Mouse (Mus musculus) myocyte (in vitro differentiated cells): Measurements from ENCODE around the gene Rpa1. TPM values are rescaled to one million over a fixed set of nuclear protein-coding genes. Genes with fewer than 3 reads are reported as not detected.

Experiments used
- H3K27me3 ChIP-seq: one replicate; pipeline ENCODE4 v1.6.1; 2011; ENCODE audit not compliant: control insufficient read depth, insufficient read depth, insufficient read length
- H3K36me3 ChIP-seq: one replicate; pipeline ENCODE4 v1.6.1; 2011; ENCODE audit not compliant: control insufficient read depth, insufficient read depth
- H3K4me2 ChIP-seq: one replicate; pipeline ENCODE4 v1.6.1; 2011; ENCODE audit warnings: low read depth, control low read depth
- H3K4me3 ChIP-seq: one replicate; pipeline ENCODE4 v1.5.1; 2011; ENCODE audit warnings: mild to moderate bottlenecking, control low read depth, moderate library complexity
- H3K79me2 ChIP-seq: one replicate; pipeline ENCODE4 v1.6.1; 2011; ENCODE audit not compliant: control insufficient read depth, insufficient read depth
- H3ac ChIP-seq: one replicate; pipeline ENCODE4 v1.6.1; 2011; ENCODE audit not compliant: control insufficient read depth, insufficient read length
- CEBPB ChIP-seq: IDR thresholded peaks from 2 replicates; pipeline ENCODE4 v1.6.1; 2011; ENCODE audit warnings: mild to moderate bottlenecking, moderate library complexity; ENCODE audit not compliant: poor library complexity, insufficient read depth, severe bottlenecking
- E2F4 ChIP-seq: IDR thresholded peaks from one replicate; pipeline ENCODE4 v1.6.1; 2011; ENCODE audit warnings: mild to moderate bottlenecking, control low read depth, moderate library complexity; ENCODE audit not compliant: insufficient read depth
- MAX ChIP-seq: IDR thresholded peaks from one replicate; pipeline ENCODE4 v1.6.1; 2011; ENCODE audit warnings: low read depth, mild to moderate bottlenecking, control low read depth
- MYOD1 ChIP-seq, 3 experiments: IDR thresholded peaks; one replicate each; pipeline ENCODE4 v1.6.1; 2011; ENCODE audit warnings: control low read depth in 2 of 3, low read depth in 2 of 3, mild to moderate bottlenecking in 2 of 3, moderate library complexity in 1 of 3; ENCODE audit not compliant: insufficient read length in 2 of 3, control insufficient read depth in 1 of 3
- MYOG ChIP-seq, 3 experiments: IDR thresholded peaks; one replicate each; pipeline ENCODE4 v1.6.1; 2011; ENCODE audit warnings: control low read depth in 2 of 3, low read depth in 2 of 3, mild to moderate bottlenecking in 2 of 3; ENCODE audit not compliant: insufficient read length in 2 of 3, control insufficient read depth in 1 of 3, insufficient read depth in 1 of 3
- POLR2A ChIP-seq: IDR thresholded peaks from one replicate; pipeline ENCODE4 v1.6.1; 2011; ENCODE audit warnings: low read depth, mild to moderate bottlenecking, control low read depth, moderate library complexity; ENCODE audit not compliant: insufficient read length
- POLR2AphosphoS2 ChIP-seq: IDR thresholded peaks from one replicate; pipeline ENCODE4 v1.6.1; 2011; ENCODE audit warnings: low read depth, control low read depth; ENCODE audit not compliant: insufficient read length
- REST ChIP-seq: IDR thresholded peaks from one replicate; pipeline ENCODE4 v1.6.1; 2011; ENCODE audit warnings: mild to moderate bottlenecking, control low read depth, moderate library complexity; ENCODE audit not compliant: insufficient read depth, insufficient read length
- SRF ChIP-seq: IDR thresholded peaks from one replicate; pipeline ENCODE4 v1.6.1; 2011; ENCODE audit warnings: low read depth; ENCODE audit not compliant: control insufficient read depth, insufficient read length
- TCF12 ChIP-seq: IDR thresholded peaks from one replicate; pipeline ENCODE4 v1.6.1; 2011; ENCODE audit warnings: mild to moderate bottlenecking, control low read depth; ENCODE audit not compliant: poor library complexity, insufficient read depth, severe bottlenecking
- TCF3 ChIP-seq: IDR thresholded peaks from one replicate; pipeline ENCODE4 v1.6.1; 2011; ENCODE audit warnings: low read depth, control low read depth; ENCODE audit not compliant: insufficient read length
- USF1 ChIP-seq: IDR thresholded peaks from one replicate; pipeline ENCODE4 v1.6.1; 2011; ENCODE audit warnings: low read depth, mild to moderate bottlenecking, control low read depth, moderate library complexity
- polyA plus RNA-seq: library from polyadenylated mRNA; unstranded; fragments of >200 nt; fragmentation: generic; extraction: Trizol; gene quantifications from one replicate; pipeline ENCODE4 v1.2.1, GENCODE M21; 2012; ENCODE audit warnings: missing spikeins

The Rpa1 gene
- polyA plus RNA-seq, 1 experiment = 63.4 TPM

GRCm38 (mm10) chr11:75270276-75270984, 77.7 kb downstream of the Rpa1 start:
- Histone ChIP-seq H3K27me3 (peaks cover 18% of the 10 kb centered on the region), H3K36me3 (no peaks in the 10 kb centered on the region), H3K4me3 (no peak overlapping the region), H3K4me2 (no peak overlapping the region), H3ac (no peak overlapping the region), H3K79me2 (no peaks in the 10 kb centered on the region)
- no peak for TF ChIP-seq MYOG (IDR thresholded peaks at IDR 0.05; ENCODE audit: control insufficient read depth in 1 of 3, insufficient read depth in 1 of 3, insufficient read length in 2 of 3, low read depth in 2 of 3)

GRCm38 (mm10) chr11:75269213-75269612, 78.9 kb downstream of the Rpa1 start:
- Histone ChIP-seq H3K36me3 (no peaks in the 10 kb centered on the region), H3K27me3 (peaks cover 10% of the 10 kb centered on the region), H3K79me2 (no peaks in the 10 kb centered on the region), H3K4me3 (no peak overlapping the region), H3K4me2 (no peak overlapping the region), H3ac (no peak overlapping the region)
- TF ChIP-seq MAX (no peak), POLR2A (no peak), USF1 (no peak), TCF12 (no peak)

GRCm38 (mm10) chr11:75268492-75268891, 79.6 kb downstream of the Rpa1 start:
- no peak for TF ChIP-seq MYOD1 (IDR thresholded peaks at IDR 0.05; ENCODE audit: control insufficient read depth in 1 of 3, insufficient read length in 2 of 3, low read depth in 2 of 3)
- no peak for TF ChIP-seq CEBPB
- no peak for TF ChIP-seq POLR2AphosphoS2
- TF ChIP-seq SRF = no peak
- TF ChIP-seq TCF3 = no peak
- TF ChIP-seq MYOG (IDR thresholded peaks at IDR 0.05; ENCODE audit: control insufficient read depth in 1 of 3, insufficient read depth in 1 of 3, insufficient read length in 2 of 3, low read depth in 2 of 3) = no peak
- no peak for TF ChIP-seq TCF12
- no peak for TF ChIP-seq REST
- no peak for TF ChIP-seq MAX
- TF ChIP-seq E2F4 = no peak
- Histone ChIP-seq H3ac (no peak overlapping the region), H3K36me3 (no peaks in the 10 kb centered on the region), H3K4me2 (peak overlapping the region; percentile 25), H3K4me3 (no peak overlapping the region), H3K79me2 (no peaks in the 10 kb centered on the region), H3K27me3 (peaks cover 3% of the 10 kb centered on the region)

GRCm38 (mm10) chr11:75267826-75268281, 80.3 kb downstream of the Rpa1 start:
- peak overlapping the region; percentile 25 for H3K4me2 ChIP-seq
- no peaks in the 10 kb centered on the region for H3K27me3 ChIP-seq
- no peak overlapping the region for H3K4me3 ChIP-seq
- no peak for TF ChIP-seq TCF3
- TF ChIP-seq MYOG (IDR thresholded peaks at IDR 0.05; ENCODE audit: control insufficient read depth in 1 of 3, insufficient read depth in 1 of 3, insufficient read length in 2 of 3, low read depth in 2 of 3) = peak in 1 of 3 experiments; percentile 34
- TF ChIP-seq E2F4 = no peak
- no peak overlapping the region for H3ac ChIP-seq
- no peaks in the 10 kb centered on the region for H3K36me3 ChIP-seq
- H3K79me2 ChIP-seq = no peaks in the 10 kb centered on the region

- Histone ChIP-seq H3K4me2 (no peak overlapping the region), H3K79me2 (no peaks in the 10 kb centered on the region), H3K36me3 (no peaks in the 10 kb centered on the region), H3K4me3 (no peak overlapping the region), H3K27me3 (no peaks in the 10 kb centered on the region), H3ac (no peak overlapping the region)
- no peak for TF ChIP-seq REST
Observed at GRCm38 (mm10) chr11:75265545-75265944, 82.6 kb downstream of the Rpa1 start.

- TF ChIP-seq MYOG (IDR thresholded peaks at IDR 0.05; ENCODE audit: control insufficient read depth in 1 of 3, insufficient read depth in 1 of 3, insufficient read length in 2 of 3, low read depth in 2 of 3) (no peak), SRF (no peak), E2F4 (no peak)
- Histone ChIP-seq H3K4me2 (no peak overlapping the region), H3K4me3 (no peak overlapping the region), H3K27me3 (no peaks in the 10 kb centered on the region), H3K79me2 (no peaks in the 10 kb centered on the region), H3K36me3 (no peaks in the 10 kb centered on the region), H3ac (no peak overlapping the region)
Observed at GRCm38 (mm10) chr11:75264550-75264949, 83.6 kb downstream of the Rpa1 start.
